Mouse (Mus musculus) gastrocnemius, postnatal 36 days (tissue): ENCODE results near the gene Twistnb. TPM values are rescaled to one million over a fixed set of nuclear protein-coding genes. Genes with fewer than 3 reads are reported as not detected.

Source experiments
- total RNA-seq, 2 experiments: library from RNA; stranded (reverse); gene quantifications; 2 replicates each; pipeline ENCODE4 v1.2.3; 2021

The Twistnb gene
- total RNA-seq, 2 experiments from 2014 or later, result 7.8 to 9.0 TPM

Other genes starting within 250 kb of the Twistnb start
- not detected for gene Efcab10, start 34.8 kb upstream of the Twistnb start, total RNA-seq